27 mouse cellular contexts compared by ENCODE assay signal in genomic region chr10:117654576-117655123, GRCm38 (mm10). TPM values are rescaled to one million over a fixed set of nuclear protein-coding genes. Genes with fewer than 3 reads are reported as not detected.
"Had no signal": no experiment of that assay in that cellular context is flagged by ENCODE, and none has a peak within 500 bp of the region (broad histone marks: within the 10 kb centered on the region; RNA-seq: fewer than 3 reads in every experiment).

No protein-coding gene starts in this region.

- H3K4me1 ChIP-seq: forebrain, embryonic 12.5 days; forebrain, embryonic 13.5 days; forebrain, embryonic 15.5 days; heart, embryonic 10.5 days had no signal

- DNase-seq: cerebellum, adult 9-10 months; cerebellum, adult 9-11 months; cerebellum, postnatal 10 days; cerebellum, postnatal 14 days; cerebellum, postnatal 25 days; embryo, embryonic 11 days; forebrain, postnatal 0 days; gastrocnemius, adult 2 months; gastrocnemius, postnatal 10 days; gastrocnemius, postnatal 14 days; gastrocnemius, postnatal 25 days; gastrocnemius, postnatal 36 days; heart, adult 11 months; heart, adult 18-20 months; heart, adult 2 months had no signal

- H3K4me3 ChIP-seq: embryonic facial prominence, embryonic 10.5 days; embryonic facial prominence, embryonic 12.5 days; embryonic facial prominence, embryonic 13.5 days; embryonic facial prominence, embryonic 15.5 days; erythroblast, embryonic 14.5 days; forebrain, embryonic 10.5 days; forebrain, embryonic 12.5 days; forebrain, embryonic 13.5 days; forebrain, embryonic 15.5 days; gastrocnemius, adult 2 months; heart, adult 2 months; heart, embryonic 10.5 days had no signal

- ATAC-seq: forebrain, embryonic 13.5 days; forebrain, embryonic 14.5 days; forebrain, embryonic 15.5 days; forebrain, embryonic 16.5 days; forebrain, postnatal 0 days had no signal

- H3K36me3 ChIP-seq: embryonic facial prominence, embryonic 10.5 days; embryonic facial prominence, embryonic 12.5 days; embryonic facial prominence, embryonic 13.5 days; embryonic facial prominence, embryonic 15.5 days; forebrain, embryonic 10.5 days; forebrain, embryonic 12.5 days; forebrain, embryonic 15.5 days; heart, embryonic 10.5 days had no signal

- H3K4me2 ChIP-seq: embryonic facial prominence, embryonic 12.5 days; embryonic facial prominence, embryonic 13.5 days; embryonic facial prominence, embryonic 15.5 days; forebrain, embryonic 12.5 days; forebrain, embryonic 13.5 days; forebrain, embryonic 15.5 days had no signal

- H3K27me3 ChIP-seq: embryonic facial prominence, embryonic 12.5 days; embryonic facial prominence, embryonic 13.5 days; embryonic facial prominence, embryonic 15.5 days; forebrain, embryonic 12.5 days; forebrain, embryonic 13.5 days; forebrain, embryonic 15.5 days had no signal

- H3K9ac ChIP-seq: embryonic facial prominence, embryonic 12.5 days; embryonic facial prominence, embryonic 13.5 days; embryonic facial prominence, embryonic 15.5 days; forebrain, embryonic 12.5 days; forebrain, embryonic 13.5 days; forebrain, embryonic 15.5 days; forebrain, postnatal 0 days had no signal

- H3K9me3 ChIP-seq: embryonic facial prominence, embryonic 10.5 days; embryonic facial prominence, embryonic 12.5 days; embryonic facial prominence, embryonic 13.5 days; embryonic facial prominence, embryonic 15.5 days; forebrain, embryonic 10.5 days; forebrain, embryonic 12.5 days; forebrain, embryonic 13.5 days; forebrain, embryonic 15.5 days; heart, embryonic 10.5 days had no signal

- H3K27ac ChIP-seq: embryonic facial prominence, embryonic 10.5 days; embryonic facial prominence, embryonic 12.5 days; embryonic facial prominence, embryonic 13.5 days; embryonic facial prominence, embryonic 15.5 days; forebrain, embryonic 10.5 days; forebrain, embryonic 12.5 days; forebrain, embryonic 13.5 days; forebrain, embryonic 15.5 days; heart, embryonic 10.5 days had no signal

RNA-seq across cellular contexts. Expression of gene Cpm, which starts 25.4 kb away (rescaled TPM):
- polyA plus RNA-seq: erythroblast, embryonic 14.5 days had no signal
